Mouse (Mus musculus) telencephalon, adult 2 months (tissue): ENCODE results near the gene Vat1l.

Experiments used
- DNase-seq: peaks from one replicate; pipeline ENCODE4 v3.0.0-alpha.2; 2011; ENCODE audit warnings: low read depth, low spot score

The Vat1l gene

GRCm38 (mm10) chr8:114390465-114391254 lies 185.2 kb downstream of the Vat1l start:
- no peak for DNase-seq

GRCm38 (mm10) chr8:114398326-114398725 lies 192.9 kb downstream of the Vat1l start:
- DNase-seq, result no peak

GRCm38 (mm10) chr8:114399273-114399672 lies 193.9 kb downstream of the Vat1l start:
- no peak for DNase-seq

GRCm38 (mm10) chr8:114401679-114402078 lies 196.3 kb downstream of the Vat1l start:
- no peak for DNase-seq

- DNase-seq, result no peak
Measured at GRCm38 (mm10) chr8:114411421-114411820, 206.0 kb downstream of the Vat1l start.

GRCm38 (mm10) chr8:114417786-114418185 lies 212.4 kb downstream of the Vat1l start, which contains the start of gene Clec3a:
TSS of gene Clec3a (plus strand) at chr8:114418086.
- no peak for DNase-seq

GRCm38 (mm10) chr8:114418486-114418885 lies 213.1 kb downstream of the Vat1l start:
- DNase-seq, result no peak

- no peak for DNase-seq
Measured at GRCm38 (mm10) chr8:114418904-114419303, 213.5 kb downstream of the Vat1l start.

GRCm38 (mm10) chr8:114421544-114421943 lies 216.1 kb downstream of the Vat1l start:
- DNase-seq, result peak; percentile 55
